Comparison of ENCODE assay signal across 1 mouse cellular context in the genomic region with DNA sequence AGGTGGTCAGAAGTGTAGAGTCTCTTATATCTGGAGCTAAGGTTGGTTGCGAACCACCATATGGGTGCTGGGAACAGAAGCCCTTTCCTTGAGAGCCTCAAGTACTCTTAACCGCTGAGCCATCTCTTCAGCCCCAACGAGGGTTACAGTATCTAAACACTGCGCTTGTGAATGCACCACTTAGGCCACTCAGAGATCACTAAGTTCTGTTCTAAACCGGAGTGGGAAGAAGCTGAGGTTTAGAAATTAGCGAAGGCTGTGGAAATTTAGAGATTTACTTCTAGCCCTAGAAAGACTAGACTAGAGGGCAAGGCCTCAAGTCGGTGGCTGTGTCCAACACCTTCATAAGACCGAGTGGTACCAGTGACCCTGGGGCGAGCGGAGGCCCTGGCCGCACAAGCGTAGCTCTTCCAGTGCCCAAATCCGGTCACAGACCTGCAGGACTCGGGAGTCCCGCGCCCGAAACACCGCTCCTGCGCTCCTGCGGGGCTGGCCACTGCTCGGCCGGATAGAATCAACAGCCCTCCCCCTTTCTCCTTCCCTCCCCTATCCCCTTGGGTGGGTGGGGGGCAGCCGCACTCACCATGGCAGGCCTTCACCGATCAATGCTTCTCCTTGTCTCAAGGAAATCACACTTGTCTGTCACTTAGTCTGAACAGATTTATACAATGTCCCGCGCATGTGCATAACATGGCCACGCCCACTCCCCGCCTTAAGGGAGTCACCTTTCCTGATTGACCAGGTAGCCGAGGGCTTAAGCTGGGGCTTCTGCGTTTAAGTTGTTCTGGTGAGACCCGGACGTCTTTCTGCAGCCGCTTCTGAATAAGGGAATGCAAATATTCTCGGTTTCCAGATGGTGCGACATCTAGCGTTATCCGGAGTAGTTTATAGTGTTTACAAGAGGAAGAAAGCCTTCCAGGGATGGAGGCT.
A peak's percentile ranks its signal among the peaks of the same experiment; 100 is the strongest.
TF ChIP-seq lines count a peak whose summit lies in the region.

No protein-coding gene starts in this region.

TF ChIP-seq in CH12.LX, 34 proteins besides CTCF, POLR2A, EP300 and RAD21:
- no peak for TF ChIP-seq JUND (conservative IDR thresholded peaks at IDR 0.05; ENCODE audit: low read depth, low read length)
- peak; percentile 62; the same call in 1 of the 2 replicates for TF ChIP-seq SIN3A (IDR thresholded peaks at IDR 0.05; ENCODE audit: low read length)
- no peak for TF ChIP-seq ETS1 (conservative IDR thresholded peaks at IDR 0.05; ENCODE audit: low read depth, low read length)
- TF ChIP-seq MAFK (IDR thresholded peaks at IDR 0.05; ENCODE audit: insufficient replicate concordance, low read length) = no peak
- TF ChIP-seq MXI1 (IDR thresholded peaks at IDR 0.05; ENCODE audit: low read depth, low read length) = peak; percentile 52; the same call in 1 of the 2 replicates
- TF ChIP-seq NRF1 (IDR thresholded peaks at IDR 0.05; ENCODE audit: low read depth, low read length) = peak; percentile 89
- TF ChIP-seq ELF1 (IDR thresholded peaks at IDR 0.05; ENCODE audit: low read depth, low read length) = peak; percentile 48
- TF ChIP-seq TCF12 (IDR thresholded peaks at IDR 0.05; ENCODE audit: low read depth, low read length) = peak; percentile 51; the same call in 1 of the 2 replicates
- peak; percentile 47; the same call in 1 of the 2 replicates for TF ChIP-seq ZMIZ1 (IDR thresholded peaks at IDR 0.05; ENCODE audit: low read depth, low read length)
- peak; percentile 83 for TF ChIP-seq TBP (conservative IDR thresholded peaks at IDR 0.05; ENCODE audit: low read depth, low read length)
- 0 out of 2 replicates have a peak, but pooled peaks have one; percentile 22 for TF ChIP-seq MEF2A (IDR thresholded peaks at IDR 0.05; ENCODE audit: borderline replicate concordance, low read depth, low read length)
- TF ChIP-seq IRF4 (IDR thresholded peaks at IDR 0.05; ENCODE audit: low read depth, low read length) = 0 out of 2 replicates have a peak, but pooled peaks have one; percentile 9
- TF ChIP-seq RCOR1 (conservative IDR thresholded peaks at IDR 0.05; ENCODE audit: low read depth, low read length) = no peak
- peak; percentile 64; the same call in 1 of the 2 replicates for TF ChIP-seq NELFE (IDR thresholded peaks at IDR 0.05; ENCODE audit: low read depth, low read length)
- no peak for TF ChIP-seq CHD2 (IDR thresholded peaks at IDR 0.05; ENCODE audit: low read length)
- TF ChIP-seq MAX (IDR thresholded peaks at IDR 0.05; ENCODE audit: low read length) = no peak; the same call in 1 of the 2 replicates
- TF ChIP-seq POLR2AphosphoS2 (IDR thresholded peaks at IDR 0.05; ENCODE audit: low read depth, low read length) = no peak
TF ChIP-seq in CH12.LX: peak in this region for 10.
